Mouse (Mus musculus): ENCODE data around the gene Gsto1. TPM values are rescaled to one million over a fixed set of nuclear protein-coding genes. Genes with fewer than 3 reads are reported as not detected.

Gsto1 gene
- total and polyA plus RNA-seq, 2 experiments from 2014 or later = 120 to 166 TPM

DNA sequence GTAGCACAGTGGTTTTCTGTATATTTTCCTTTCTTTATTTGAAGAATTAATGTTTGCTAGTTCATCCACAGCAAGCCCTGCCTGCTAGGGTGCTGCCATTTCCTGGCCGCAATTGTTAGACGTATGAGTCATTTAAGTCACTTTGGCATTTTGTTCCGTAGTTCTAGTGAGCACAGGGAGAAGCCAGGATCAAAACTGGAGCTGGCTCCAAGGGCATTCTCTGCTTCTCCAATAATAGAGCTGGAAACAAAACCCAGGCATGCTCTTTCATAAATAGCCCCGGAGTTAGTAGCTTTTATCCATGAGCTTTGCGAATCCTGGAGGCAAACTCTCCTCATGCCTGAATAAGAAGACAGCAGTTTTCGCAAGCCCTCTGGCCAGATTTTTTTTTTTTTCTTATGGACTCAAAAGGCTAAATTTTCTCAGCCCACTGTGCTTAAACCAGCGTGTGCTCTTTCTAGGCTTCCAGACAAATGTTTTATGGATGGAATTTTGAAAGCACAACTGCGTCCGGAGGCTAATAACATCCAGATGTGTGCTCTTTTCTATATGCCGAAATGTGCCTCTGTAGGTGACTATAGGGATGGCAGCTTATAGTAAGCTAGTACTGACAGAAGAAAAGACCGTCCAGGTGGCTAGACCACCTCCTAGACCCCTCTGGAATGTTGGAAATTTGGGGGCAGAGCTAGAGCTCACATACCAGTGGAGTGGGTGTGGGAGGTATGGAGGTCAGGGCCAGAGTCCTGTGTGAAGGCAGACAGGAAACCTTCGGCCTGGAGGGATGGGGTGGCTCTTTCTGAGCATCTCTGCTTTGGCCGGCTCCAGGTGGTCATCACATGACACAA is 597 bp upstream of the Gsto1 start:
- peaks cover 11% of the 10 kb centered on the region; the same call in 1 of the 2 replicates for H3K36me3 ChIP-seq (ENCODE audit: insufficient read depth)
- peak; percentile 68 for ATAC-seq

DNA sequence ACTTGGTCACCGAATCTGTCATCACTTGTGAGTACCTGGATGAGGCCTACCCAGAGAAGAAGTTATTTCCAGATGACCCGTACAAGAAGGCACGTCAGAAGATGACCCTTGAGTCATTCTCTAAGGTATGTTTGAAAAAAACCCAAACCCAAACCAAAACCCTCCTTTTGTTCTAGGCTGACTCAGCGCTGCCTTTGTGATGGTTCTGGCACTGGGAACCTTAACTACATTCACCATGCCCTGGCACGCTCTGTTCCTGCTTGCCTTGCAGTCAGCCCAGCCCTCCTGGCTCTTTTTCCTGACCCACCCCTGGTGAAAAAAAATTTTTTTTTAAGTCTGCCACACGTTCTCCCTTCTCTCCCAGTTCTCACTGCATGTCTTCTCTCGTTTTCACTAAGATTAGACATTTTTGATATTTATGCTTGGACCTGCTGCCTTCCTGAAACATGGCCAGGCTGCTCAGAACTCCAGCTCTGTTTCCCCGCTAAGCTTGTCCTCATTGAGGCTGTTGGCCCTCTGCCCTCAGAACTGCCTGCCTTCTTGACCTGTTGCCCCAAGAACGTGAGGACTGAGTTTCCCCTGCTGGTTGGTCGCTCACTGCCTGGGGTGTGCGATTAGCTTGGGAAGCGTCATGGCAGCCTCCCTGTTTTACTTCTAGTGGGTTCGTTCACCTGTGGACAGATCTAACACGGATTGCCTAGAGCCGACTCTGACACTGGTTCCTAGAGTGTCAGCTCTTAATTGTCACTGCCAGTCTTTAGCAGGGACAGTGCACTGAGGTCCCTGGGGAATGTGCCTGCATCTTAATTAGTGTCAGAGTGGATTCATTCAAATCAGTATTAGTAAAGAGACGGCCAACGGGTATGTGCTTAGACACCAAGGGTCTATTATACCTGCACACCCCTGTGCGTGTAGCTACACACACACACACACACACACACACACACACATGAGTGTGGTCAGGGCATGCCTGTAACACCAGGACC is 3.5 kb downstream of the Gsto1 start:
- no peak overlapping the region for H3K4me2 ChIP-seq (ENCODE audit: low read depth)
- H3K9me3 ChIP-seq (ENCODE audit: low read length) = no peaks in the 10 kb centered on the region
- 0 out of 2 replicates have a peak, but pooled peaks cover 3% of the 10 kb centered on the region for H3K4me1 ChIP-seq (ENCODE audit: insufficient read depth)
- H3K27ac ChIP-seq (ENCODE audit: low read depth, low read length) = no peak overlapping the region
- no peak overlapping the region for H3K4me3 ChIP-seq (ENCODE audit: low read depth, low read length)
- no peaks in the 10 kb centered on the region for H3K27me3 ChIP-seq (ENCODE audit: insufficient read depth, low read length)
- ATAC-seq (no peak), DNase-seq (no peak)
- 78% methylated on average over 18 of the region's 18 CpGs for WGBS
- H3K9ac ChIP-seq = no peak overlapping the region
- peaks cover 24% of the 10 kb centered on the region for H3K36me3 ChIP-seq (ENCODE audit: insufficient read depth)
- TF ChIP-seq CTCF (IDR thresholded peaks at IDR 0.05; ENCODE audit: low read depth) = no peak

More for the DNA sequence above, 597 bp upstream of the Gsto1 start:
- peak overlapping the region; percentile 87 for H3K4me2 ChIP-seq (ENCODE audit: low read depth)
- 15% methylated on average over 13 of the region's 13 CpGs for WGBS
- H3K9me3 ChIP-seq (ENCODE audit: low read length) = no peaks in the 10 kb centered on the region
- peak; percentile 42 for TF ChIP-seq CTCF (IDR thresholded peaks at IDR 0.05; ENCODE audit: low read depth)
- peak overlapping the region; percentile 76 for H3K4me3 ChIP-seq (ENCODE audit: low read depth, low read length)
- H3K27ac ChIP-seq (ENCODE audit: low read depth, low read length) = peak overlapping the region; percentile 42; the same call in 1 of the 2 replicates
- no peaks in the 10 kb centered on the region for H3K27me3 ChIP-seq (ENCODE audit: insufficient read depth, low read length)
- peak overlapping the region; percentile 77 for H3K9ac ChIP-seq
- 0 out of 2 replicates have a peak, but pooled peaks cover 3% of the 10 kb centered on the region for H3K4me1 ChIP-seq (ENCODE audit: insufficient read depth)
- no peak for DNase-seq

DNA sequence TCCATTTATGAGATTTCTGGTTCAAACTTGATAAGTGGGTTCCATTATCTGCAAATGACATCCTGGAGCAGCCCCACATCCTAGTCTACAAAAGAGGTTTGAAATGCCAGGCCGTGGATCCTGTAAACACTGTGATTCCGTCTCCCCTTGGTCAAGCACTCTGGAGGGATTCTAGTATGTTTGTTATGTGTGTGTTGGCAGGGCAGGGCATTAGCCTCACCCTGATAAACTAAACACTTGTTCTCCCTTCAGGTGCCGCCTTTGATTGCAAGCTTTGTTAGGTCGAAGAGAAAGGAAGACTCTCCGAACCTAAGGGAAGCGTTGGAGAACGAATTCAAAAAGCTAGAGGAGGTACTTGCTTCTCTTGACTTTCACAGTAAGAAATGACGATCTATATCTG is 4.4 kb downstream of the Gsto1 start:
- no peak for TF ChIP-seq CTCF (IDR thresholded peaks at IDR 0.05; ENCODE audit: low read depth)
- no peak for ATAC-seq
- H3K4me2 ChIP-seq (ENCODE audit: low read depth) = no peak overlapping the region
- no peaks in the 10 kb centered on the region for H3K9me3 ChIP-seq (ENCODE audit: low read length)
- DNase-seq = no peak
- no peak overlapping the region for H3K9ac ChIP-seq
- no peak overlapping the region for H3K27ac ChIP-seq (ENCODE audit: low read depth, low read length)
- H3K4me1 ChIP-seq (ENCODE audit: insufficient read depth) = no peaks in the 10 kb centered on the region
- H3K36me3 ChIP-seq (ENCODE audit: insufficient read depth) = peaks cover 24% of the 10 kb centered on the region
- H3K27me3 ChIP-seq (ENCODE audit: insufficient read depth, low read length) = no peaks in the 10 kb centered on the region
- H3K4me3 ChIP-seq (ENCODE audit: low read depth, low read length) = no peak overlapping the region
- WGBS = 91% methylated on average over 8 of the region's 8 CpGs

DNA sequence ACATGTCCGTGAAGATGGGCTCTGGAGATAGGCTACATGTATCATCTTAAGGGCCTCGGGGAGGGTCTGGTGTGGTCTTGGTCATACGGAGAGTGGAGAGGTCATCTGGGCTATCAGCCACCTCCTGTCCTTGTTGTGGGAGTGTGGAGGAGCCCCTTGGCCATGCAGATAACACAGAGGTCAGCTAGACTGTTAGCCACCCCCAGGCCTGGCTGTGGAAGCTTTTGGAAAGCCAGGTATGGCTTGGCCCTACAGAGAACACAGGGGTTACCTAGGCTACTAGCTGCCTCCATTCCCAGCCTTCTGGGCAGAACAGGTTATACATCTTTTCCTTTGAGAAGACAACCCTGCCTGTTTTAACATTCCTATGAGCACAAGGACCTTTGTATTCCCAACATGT is 7.8 kb downstream of the Gsto1 start:
- Histone ChIP-seq H3K4me2 (ENCODE audit: low read depth) (no peak overlapping the region), H3K27me3 (ENCODE audit: insufficient read depth, low read length) (no peaks in the 10 kb centered on the region), H3K27ac (ENCODE audit: low read depth, low read length) (no peak overlapping the region), H3K4me1 (ENCODE audit: insufficient read depth) (0 out of 2 replicates have a peak, but pooled peaks cover 5% of the 10 kb centered on the region), H3K9ac (no peak overlapping the region), H3K36me3 (ENCODE audit: insufficient read depth) (peaks cover 24% of the 10 kb centered on the region), H3K9me3 (ENCODE audit: low read length) (no peaks in the 10 kb centered on the region), H3K4me3 (ENCODE audit: low read depth, low read length) (no peak overlapping the region)
- WGBS = 96% methylated on average over 3 of the region's 3 CpGs
- ATAC-seq (no peak), DNase-seq (no peak)
- TF ChIP-seq CTCF (IDR thresholded peaks at IDR 0.05; ENCODE audit: low read depth) = no peak

DNA sequence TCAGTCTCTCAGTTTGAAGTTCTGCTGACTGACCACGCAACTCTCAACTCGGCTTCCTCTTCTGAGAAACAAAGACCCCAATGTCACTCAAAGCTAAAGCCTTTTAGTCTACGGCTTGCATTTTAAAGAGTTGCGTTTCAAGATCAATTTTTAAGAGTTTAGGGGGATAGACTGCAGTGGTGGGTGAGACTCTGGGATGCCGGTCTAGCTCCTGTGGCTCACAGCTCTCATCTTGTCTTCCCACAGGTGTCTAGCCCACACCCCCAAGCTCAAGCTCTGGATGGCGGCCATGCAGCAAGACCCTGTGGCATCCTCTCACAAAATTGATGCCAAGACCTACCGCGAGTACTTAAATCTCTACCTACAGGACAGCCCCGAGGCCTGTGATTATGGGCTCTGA is 9.3 kb downstream of the Gsto1 start:
- H3K4me1 ChIP-seq (ENCODE audit: insufficient read depth) = 0 out of 2 replicates have a peak, but pooled peaks cover 5% of the 10 kb centered on the region
- no peak overlapping the region for H3K9ac ChIP-seq
- H3K4me3 ChIP-seq (ENCODE audit: low read depth, low read length) = no peak overlapping the region
- no peak overlapping the region for H3K27ac ChIP-seq (ENCODE audit: low read depth, low read length)
- no peak overlapping the region for H3K4me2 ChIP-seq (ENCODE audit: low read depth)
- H3K36me3 ChIP-seq (ENCODE audit: insufficient read depth) = peaks cover 15% of the 10 kb centered on the region
- DNase-seq = no peak
- H3K27me3 ChIP-seq (ENCODE audit: insufficient read depth, low read length) = no peaks in the 10 kb centered on the region
- no peak for ATAC-seq
- H3K9me3 ChIP-seq (ENCODE audit: low read length) = no peaks in the 10 kb centered on the region
- 97% methylated on average over 9 of the region's 9 CpGs for WGBS
- TF ChIP-seq CTCF (IDR thresholded peaks at IDR 0.05; ENCODE audit: low read depth) = no peak

DNA sequence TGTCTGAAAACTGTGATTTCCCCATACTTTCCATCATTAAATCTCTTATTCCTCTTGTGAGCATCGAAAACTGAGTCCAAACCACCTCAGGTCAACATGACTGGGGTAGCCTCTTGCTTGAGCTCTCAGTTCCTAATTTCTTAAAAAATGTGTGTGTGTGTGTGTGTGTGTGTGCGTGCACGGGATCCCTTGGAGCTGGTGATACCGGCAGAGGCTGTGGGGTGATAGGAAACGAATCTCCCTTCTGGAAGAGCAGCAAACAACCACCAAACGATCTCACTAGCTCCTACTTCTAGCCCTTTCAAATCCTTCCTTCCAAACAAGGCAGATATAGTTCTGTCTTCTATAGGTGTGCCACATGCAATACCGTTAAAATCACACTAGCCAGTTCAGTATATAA is 10.0 kb downstream of the Gsto1 start:
- H3K27me3 ChIP-seq (ENCODE audit: insufficient read depth, low read length) = no peaks in the 10 kb centered on the region; the same call in 1 of the 2 replicates
- peaks cover 12% of the 10 kb centered on the region for H3K36me3 ChIP-seq (ENCODE audit: insufficient read depth)
- H3K4me2 ChIP-seq (ENCODE audit: low read depth) = peak overlapping the region; percentile 89
- peak overlapping the region; percentile 93 for H3K27ac ChIP-seq (ENCODE audit: low read depth, low read length)
- no peak for DNase-seq
- H3K9me3 ChIP-seq (ENCODE audit: low read length) = no peaks in the 10 kb centered on the region
- 0 out of 2 replicates have a peak, but pooled peaks cover 5% of the 10 kb centered on the region for H3K4me1 ChIP-seq (ENCODE audit: insufficient read depth)
- TF ChIP-seq CTCF (IDR thresholded peaks at IDR 0.05; ENCODE audit: low read depth) = no peak
- H3K4me3 ChIP-seq (ENCODE audit: low read depth, low read length) = peak overlapping the region; percentile 60
- WGBS = 83% methylated on average over 7 of the region's 7 CpGs
- H3K9ac ChIP-seq = peak overlapping the region; percentile 88; the same call in 1 of the 2 replicates
- no peak for ATAC-seq
